Mouse (Mus musculus): ENCODE measurements around the gene Prrt2. TPM values are rescaled to one million over a fixed set of nuclear protein-coding genes. Genes with fewer than 3 reads are reported as not detected.

Gene Prrt2
- polyA plus RNA-seq, 1 experiment = 9.8 TPM

- DNase-seq = no peak
- Histone ChIP-seq H3K4me1 (ENCODE audit: control insufficient read depth, insufficient read depth, low read length) (peaks cover 17% of the 10 kb centered on the region), H3K4me3 (replicated peaks; ENCODE audit: extremely low read depth, low read depth, low read length) (peak within 1 kb of the TSS; percentile 92)
- no peak for TF ChIP-seq POLR2A (IDR thresholded peaks at IDR 0.05; ENCODE audit: borderline replicate concordance, extremely low read depth, low read depth, low read length)
Measured at GRCm38 (mm10) chr7:127016481-127016485, 4.7 kb downstream of the Prrt2 start, which contains the start of gene Pagr1b. Pagr1b (minus strand) TSS chr7:127016484.

- DNase-seq = no peak
- peaks cover 15% of the 10 kb centered on the region for H3K4me1 ChIP-seq (ENCODE audit: control insufficient read depth, insufficient read depth, low read length)
- peak overlapping the region; percentile 92 for H3K4me3 ChIP-seq (replicated peaks; ENCODE audit: extremely low read depth, low read depth, low read length)
- WGBS = under 1% methylated on average over 10 of the region's 10 CpGs
- no peak for TF ChIP-seq POLR2A (IDR thresholded peaks at IDR 0.05; ENCODE audit: borderline replicate concordance, extremely low read depth, low read depth, low read length)
Measured at GRCm38 (mm10) chr7:127016081-127016480, 4.9 kb downstream of the Prrt2 start.

- 87% methylated on average over 12 of the region's 12 CpGs for WGBS
- Histone ChIP-seq H3K4me3 (replicated peaks; ENCODE audit: extremely low read depth, low read depth, low read length) (no peak overlapping the region), H3K4me1 (ENCODE audit: control insufficient read depth, insufficient read depth, low read length) (peaks cover 15% of the 10 kb centered on the region)
- TF ChIP-seq CTCF (IDR thresholded peaks at IDR 0.05; ENCODE audit: insufficient read depth, low read length) (no peak), POLR2A (IDR thresholded peaks at IDR 0.05; ENCODE audit: borderline replicate concordance, extremely low read depth, low read depth, low read length) (no peak)
- DNase-seq = no peak
Measured at GRCm38 (mm10) chr7:127014993-127015392, 6.0 kb downstream of the Prrt2 start.

- TF ChIP-seq POLR2A (IDR thresholded peaks at IDR 0.05; ENCODE audit: borderline replicate concordance, extremely low read depth, low read depth, low read length) (peak; percentile 80), CTCF (IDR thresholded peaks at IDR 0.05; ENCODE audit: insufficient read depth, low read length) (no peak)
- 2% methylated on average over 11 of the region's 11 CpGs for WGBS
- peak; percentile 80 for DNase-seq
- H3K4me3 ChIP-seq (replicated peaks; ENCODE audit: extremely low read depth, low read depth, low read length) = peak within 1 kb of the TSS; percentile 78
- peaks cover 15% of the 10 kb centered on the region for H3K4me1 ChIP-seq (ENCODE audit: control insufficient read depth, insufficient read depth, low read length)
Measured at GRCm38 (mm10) chr7:127014320-127014719, 6.7 kb downstream of the Prrt2 start, which contains the start of gene Mvp. Mvp (minus strand) TSS chr7:127014621.

GRCm38 (mm10) chr7:127013385-127013784 is 7.6 kb downstream of the Prrt2 start:
- peak overlapping the region; percentile 23 for H3K4me3 ChIP-seq (replicated peaks; ENCODE audit: extremely low read depth, low read depth, low read length)
- no peak for DNase-seq
- TF ChIP-seq POLR2A (IDR thresholded peaks at IDR 0.05; ENCODE audit: borderline replicate concordance, extremely low read depth, low read depth, low read length) (no peak), CTCF (IDR thresholded peaks at IDR 0.05; ENCODE audit: insufficient read depth, low read length) (no peak)
- peaks cover 20% of the 10 kb centered on the region for H3K4me1 ChIP-seq (ENCODE audit: control insufficient read depth, insufficient read depth, low read length)
- 85% methylated on average over 6 of the region's 6 CpGs for WGBS

- TF ChIP-seq CTCF (IDR thresholded peaks at IDR 0.05; ENCODE audit: insufficient read depth, low read length) (no peak), POLR2A (IDR thresholded peaks at IDR 0.05; ENCODE audit: borderline replicate concordance, extremely low read depth, low read depth, low read length) (no peak)
- peaks cover 24% of the 10 kb centered on the region for H3K4me1 ChIP-seq (ENCODE audit: control insufficient read depth, insufficient read depth, low read length)
- no peak overlapping the region for H3K4me3 ChIP-seq (replicated peaks; ENCODE audit: extremely low read depth, low read depth, low read length)
- 96% methylated on average over 10 of the region's 10 CpGs for WGBS
- DNase-seq = no peak
Measured at GRCm38 (mm10) chr7:127012845-127013244, 8.2 kb downstream of the Prrt2 start.

- TF ChIP-seq CTCF (IDR thresholded peaks at IDR 0.05; ENCODE audit: insufficient read depth, low read length) (no peak), POLR2A (IDR thresholded peaks at IDR 0.05; ENCODE audit: borderline replicate concordance, extremely low read depth, low read depth, low read length) (no peak)
- H3K4me3 ChIP-seq (replicated peaks; ENCODE audit: extremely low read depth, low read depth, low read length) = no peak overlapping the region
- 70% methylated on average over 6 of the region's 6 CpGs for WGBS
- peaks cover 21% of the 10 kb centered on the region for H3K4me1 ChIP-seq (ENCODE audit: control insufficient read depth, insufficient read depth, low read length)
- DNase-seq = no peak
Measured at GRCm38 (mm10) chr7:127012374-127012773, 8.6 kb downstream of the Prrt2 start.

- Histone ChIP-seq H3K4me3 (replicated peaks; ENCODE audit: extremely low read depth, low read depth, low read length) (no peak overlapping the region), H3K4me1 (ENCODE audit: control insufficient read depth, insufficient read depth, low read length) (peaks cover 21% of the 10 kb centered on the region)
- WGBS = 61% methylated on average over 2 of the region's 2 CpGs
- TF ChIP-seq CTCF (IDR thresholded peaks at IDR 0.05; ENCODE audit: insufficient read depth, low read length) = no peak
- TF ChIP-seq POLR2A (IDR thresholded peaks at IDR 0.05; ENCODE audit: borderline replicate concordance, extremely low read depth, low read depth, low read length) = no peak
- DNase-seq = no peak
Measured at GRCm38 (mm10) chr7:127011717-127012116, 9.3 kb downstream of the Prrt2 start.

GRCm38 (mm10) chr7:127011051-127011450 is 10.0 kb downstream of the Prrt2 start:
- 81% methylated on average over 2 of the region's 2 CpGs for WGBS
- no peak for TF ChIP-seq POLR2A (IDR thresholded peaks at IDR 0.05; ENCODE audit: borderline replicate concordance, extremely low read depth, low read depth, low read length)
- TF ChIP-seq CTCF (IDR thresholded peaks at IDR 0.05; ENCODE audit: insufficient read depth, low read length) = no peak

GRCm38 (mm10) chr7:127009307-127010085 is 11.5 kb downstream of the Prrt2 start:
- WGBS = 74% methylated on average over 17 of the region's 17 CpGs
- peaks cover 16% of the 10 kb centered on the region for H3K4me1 ChIP-seq (ENCODE audit: control insufficient read depth, insufficient read depth, low read length)
- no peak for DNase-seq
- no peak overlapping the region for H3K4me3 ChIP-seq (replicated peaks; ENCODE audit: extremely low read depth, low read depth, low read length)
- no peak for TF ChIP-seq POLR2A (IDR thresholded peaks at IDR 0.05; ENCODE audit: borderline replicate concordance, extremely low read depth, low read depth, low read length)
- no peak for TF ChIP-seq CTCF (IDR thresholded peaks at IDR 0.05; ENCODE audit: insufficient read depth, low read length)

More at GRCm38 (mm10) chr7:127011051-127011450, 10.0 kb downstream of the Prrt2 start:
- Histone ChIP-seq H3K4me1 (ENCODE audit: control insufficient read depth, insufficient read depth, low read length) (peaks cover 20% of the 10 kb centered on the region), H3K4me3 (replicated peaks; ENCODE audit: extremely low read depth, low read depth, low read length) (no peak overlapping the region)
- DNase-seq = no peak

All from lung, adult 2 months (tissue).